Mouse (Mus musculus) lung, postnatal 36 days (tissue): Measurements from ENCODE around the gene Nav1.
A peak's percentile ranks its signal among the peaks of the same experiment; 100 is the strongest.
"Not testable (repeated sequence)": the region's sequence is repeated elsewhere in the genome, so short reads cannot be mapped to it uniquely, and the experiment has no call there.

Experiments used
- DNase-seq: peaks from one replicate; pipeline ENCODE4 v3.0.0; 2022; ENCODE audit warnings: mixed read lengths

Gene Nav1

DNA sequence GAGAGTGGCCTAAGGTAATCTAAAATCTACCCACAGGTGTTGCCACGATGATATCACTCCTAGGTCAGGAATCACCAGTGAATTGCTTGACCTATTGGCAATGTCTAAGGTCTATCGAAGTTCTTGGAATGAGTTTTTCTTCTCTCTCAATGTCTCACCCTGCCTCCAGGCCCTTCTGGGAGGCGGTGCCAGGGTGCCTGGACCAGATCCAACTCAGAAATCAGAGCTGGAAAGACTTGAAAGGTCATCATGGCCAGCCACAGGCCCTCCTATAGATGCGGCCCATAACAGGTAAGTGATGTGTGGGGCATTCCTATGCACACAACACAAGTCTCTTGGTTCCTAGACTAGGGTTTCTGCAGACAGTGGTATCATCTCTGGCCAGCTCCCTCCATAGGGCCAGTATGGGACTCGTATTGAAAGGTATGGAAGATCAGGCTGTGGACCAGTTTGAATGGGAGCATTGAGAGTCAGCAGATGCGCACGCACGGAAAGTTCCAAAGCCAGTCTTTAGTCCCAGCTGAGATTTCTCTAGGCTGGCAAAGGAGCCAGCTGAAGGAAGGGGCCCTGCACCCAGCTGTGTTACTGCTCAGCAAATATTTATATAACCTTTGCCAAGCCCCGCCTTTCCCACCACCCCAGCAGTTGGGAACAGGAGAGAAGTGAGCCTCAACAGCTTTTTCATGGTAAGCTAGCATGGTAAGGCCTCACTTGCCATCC is 92.0 kb downstream of the Nav1 start:
- DNase-seq, result peak; percentile 83

DNA sequence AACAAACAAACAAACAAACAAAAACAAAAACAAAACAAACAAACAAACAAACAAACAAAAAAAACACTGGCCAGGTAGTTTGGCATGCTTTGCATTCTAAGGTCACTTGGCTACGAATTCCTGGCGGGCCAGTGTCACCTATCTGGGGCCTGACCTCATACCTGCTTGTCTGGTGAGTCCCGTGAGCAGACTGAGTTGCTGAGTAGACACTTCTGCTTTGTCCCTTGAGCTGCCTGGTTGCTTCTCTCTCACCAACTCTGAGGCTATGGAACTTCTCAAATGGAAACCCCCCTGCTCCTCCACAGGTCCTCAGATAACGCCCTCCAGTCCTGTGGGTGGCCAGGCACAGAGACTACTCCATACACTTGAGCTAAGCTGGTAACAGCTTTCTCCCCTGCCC is 93.0 kb downstream of the Nav1 start:
- DNase-seq, result no peak

DNA sequence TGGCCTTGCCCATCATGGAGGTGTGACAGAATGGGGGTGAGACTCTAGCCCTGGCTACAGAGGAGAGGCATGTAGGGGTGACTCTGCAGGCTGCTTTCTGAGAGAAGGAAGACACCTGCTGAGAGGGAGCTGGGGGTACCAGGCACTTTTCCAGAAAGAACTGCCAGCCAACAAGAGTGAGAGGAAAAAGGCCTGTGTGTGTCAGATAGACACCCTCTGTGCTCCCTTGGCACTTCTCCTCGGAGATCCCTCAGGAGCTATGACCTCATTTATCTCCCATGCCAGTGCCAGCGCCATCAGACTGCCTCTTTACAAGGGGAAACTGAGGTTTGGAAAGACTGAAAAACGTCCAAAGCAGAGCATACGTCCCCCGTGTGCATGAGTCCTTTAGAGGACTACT is 93.6 kb downstream of the Nav1 start:
- no peak for DNase-seq

DNA sequence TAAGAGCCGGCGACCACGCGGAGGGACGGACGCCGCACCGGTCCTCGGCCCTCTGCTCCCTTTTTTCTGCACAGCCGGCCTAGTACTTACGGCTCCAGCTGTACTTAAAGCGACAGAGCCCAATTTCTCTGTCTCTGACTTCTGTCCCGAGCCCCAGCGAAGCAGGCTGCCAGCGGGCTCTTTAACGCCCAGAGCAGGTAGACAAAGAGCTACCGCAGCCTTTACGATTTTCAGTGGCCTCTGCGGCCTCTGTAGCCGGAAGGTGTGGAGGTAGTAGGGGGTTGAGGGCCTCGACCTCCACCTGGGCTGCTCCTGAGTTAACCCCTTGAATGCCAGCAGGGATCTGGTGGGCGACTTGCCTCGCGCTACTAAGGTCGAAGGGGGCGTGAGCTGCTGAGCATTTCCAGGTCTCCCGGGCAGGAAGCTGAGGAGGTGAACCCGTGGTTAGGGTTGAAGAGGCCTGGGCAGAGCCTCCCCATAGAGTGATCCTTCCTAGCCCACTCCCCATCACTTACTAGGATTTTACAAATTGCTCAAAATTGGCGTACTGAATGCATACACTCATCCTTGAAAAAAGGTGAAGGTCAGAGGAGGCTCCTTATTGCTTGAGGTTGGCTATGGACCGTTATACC is 96.6 kb downstream of the Nav1 start:
- peak; percentile 74 for DNase-seq

DNA sequence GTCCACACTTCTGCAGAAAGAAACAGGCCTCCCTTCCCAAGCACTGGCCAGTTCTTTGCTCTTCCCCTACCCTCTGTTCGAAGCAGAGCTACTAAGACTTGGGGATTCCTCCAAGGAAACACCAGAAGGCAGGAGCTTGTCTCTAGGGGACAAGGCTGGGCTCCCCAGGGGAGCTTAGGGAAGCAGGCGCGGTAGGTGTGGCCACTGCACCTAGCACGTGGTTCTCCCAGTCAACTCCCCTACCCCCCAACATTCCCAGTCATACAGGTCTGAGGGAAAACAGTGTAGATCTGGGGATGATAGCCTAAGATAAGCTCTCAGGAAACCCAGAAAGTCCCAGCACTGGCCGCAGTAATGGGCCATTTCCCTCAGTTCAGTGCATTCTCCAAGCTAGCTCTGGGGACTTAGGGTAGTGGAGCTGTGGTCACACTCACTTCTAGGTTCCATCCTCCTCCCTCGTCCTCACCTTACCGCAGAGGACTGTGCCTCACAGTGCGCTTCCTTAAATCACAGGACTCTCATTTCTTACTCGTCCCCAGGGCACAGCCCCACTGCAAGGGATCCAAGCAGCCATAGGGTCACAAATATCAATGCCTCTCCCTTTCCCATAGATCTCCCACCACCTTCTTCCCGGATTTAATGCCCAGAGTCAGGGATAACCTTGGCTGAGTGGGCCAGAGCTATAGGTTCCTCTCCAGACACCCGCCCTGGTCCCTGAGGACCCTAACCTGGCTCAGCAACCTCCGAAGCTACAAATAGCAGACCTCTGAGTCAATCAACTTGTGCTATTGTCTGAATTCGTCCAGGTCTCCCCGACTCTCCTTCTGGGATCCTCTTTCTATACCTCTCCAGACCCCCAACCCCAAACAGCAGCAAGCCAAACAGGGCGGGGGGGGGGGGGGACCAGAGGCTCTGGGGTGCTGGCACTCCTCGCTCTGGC is 97.7 kb downstream of the Nav1 start:
- no peak for DNase-seq

DNA sequence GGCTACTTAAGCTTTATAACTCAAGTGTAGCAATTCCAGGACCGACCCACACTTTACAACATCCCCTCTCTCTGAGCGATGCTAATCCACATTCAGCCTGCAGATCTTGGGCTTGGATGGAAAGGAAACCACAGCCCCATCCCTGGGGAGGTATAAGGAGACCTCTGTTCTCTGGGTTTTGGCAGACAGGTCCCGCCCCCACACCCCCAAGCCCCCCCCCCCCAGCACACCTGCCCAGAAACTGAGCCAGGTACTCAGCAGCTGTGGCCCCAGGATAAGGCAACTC is 98.8 kb downstream of the Nav1 start:
- no peak for DNase-seq

DNA sequence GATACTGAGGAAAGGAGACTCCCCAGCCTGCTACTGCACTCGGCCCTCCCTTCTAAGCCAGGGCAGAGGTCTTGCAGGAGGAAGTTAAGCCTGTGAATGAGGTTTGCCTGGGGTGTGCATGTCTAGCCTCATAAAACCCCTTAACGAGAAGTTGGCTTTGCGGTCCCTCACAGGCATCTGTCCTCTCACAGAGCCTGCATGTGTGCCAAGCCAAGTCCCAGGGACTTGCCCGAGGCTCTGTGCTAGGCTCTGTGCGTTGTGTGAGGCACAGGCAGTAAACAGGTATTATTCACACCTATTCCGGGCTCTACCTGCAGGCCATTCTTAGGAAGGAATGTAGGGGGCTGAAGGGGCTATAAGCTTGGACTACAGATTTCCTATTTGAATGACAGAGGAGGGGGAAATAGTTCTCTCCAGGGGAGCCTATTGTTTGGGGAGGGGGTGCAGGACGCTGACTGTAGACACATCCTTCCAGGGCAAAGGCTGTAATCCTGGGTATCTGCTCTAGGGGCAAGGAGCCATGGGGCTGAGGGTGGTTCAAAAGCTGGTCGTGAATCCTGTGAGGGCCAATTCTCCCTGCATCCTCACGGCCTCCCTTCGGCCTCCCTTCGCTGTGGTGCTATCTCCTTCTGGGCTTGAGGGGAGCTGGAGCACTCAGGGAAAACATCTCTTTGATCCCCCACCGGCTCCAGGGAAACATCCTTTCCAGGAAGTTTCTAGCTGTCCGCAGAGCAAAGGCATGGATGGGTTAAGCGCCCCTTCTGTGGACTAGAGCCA is 99.3 kb downstream of the Nav1 start:
- no peak for DNase-seq

DNA sequence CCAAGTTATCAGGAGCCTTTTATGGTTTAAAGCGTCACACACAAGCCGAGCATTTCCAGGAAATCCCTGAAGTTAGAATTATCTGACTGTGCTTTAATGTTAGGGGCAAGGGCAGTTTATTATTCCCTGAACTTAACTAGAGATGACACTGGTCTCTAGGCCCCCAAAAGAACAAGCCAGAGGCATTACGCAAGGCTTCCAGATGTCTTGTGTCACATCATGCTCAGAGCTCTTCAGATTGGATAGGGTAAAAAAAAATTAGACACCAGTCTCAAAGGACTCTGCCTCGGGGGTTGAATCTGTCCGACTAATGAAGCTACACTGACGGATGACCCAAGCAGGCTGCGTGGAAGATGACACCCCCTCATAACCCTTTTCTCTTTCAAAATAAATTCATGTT is 101.6 kb downstream of the Nav1 start:
- peak; percentile 55 for DNase-seq

DNA sequence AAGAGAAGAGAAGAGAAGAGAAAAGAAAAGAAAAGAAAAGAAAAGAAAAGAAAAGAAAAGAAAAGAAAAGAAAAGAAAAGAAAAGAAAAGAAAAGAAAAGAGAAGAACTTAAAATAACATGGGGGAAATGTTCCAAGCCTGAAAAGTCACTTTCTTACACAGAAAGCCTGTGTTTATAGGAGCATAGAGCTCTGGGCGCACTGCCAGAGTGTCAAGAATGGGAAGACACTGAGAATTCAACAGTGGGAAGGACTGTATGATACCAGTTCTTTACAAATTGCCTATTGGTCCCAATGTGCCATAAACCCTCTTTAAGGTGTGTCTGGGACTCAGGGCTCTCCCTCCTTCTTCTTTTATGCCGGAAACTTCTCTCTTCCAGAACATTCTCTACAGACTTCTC is 103.7 kb downstream of the Nav1 start:
- DNase-seq, result peak; percentile 63

DNA sequence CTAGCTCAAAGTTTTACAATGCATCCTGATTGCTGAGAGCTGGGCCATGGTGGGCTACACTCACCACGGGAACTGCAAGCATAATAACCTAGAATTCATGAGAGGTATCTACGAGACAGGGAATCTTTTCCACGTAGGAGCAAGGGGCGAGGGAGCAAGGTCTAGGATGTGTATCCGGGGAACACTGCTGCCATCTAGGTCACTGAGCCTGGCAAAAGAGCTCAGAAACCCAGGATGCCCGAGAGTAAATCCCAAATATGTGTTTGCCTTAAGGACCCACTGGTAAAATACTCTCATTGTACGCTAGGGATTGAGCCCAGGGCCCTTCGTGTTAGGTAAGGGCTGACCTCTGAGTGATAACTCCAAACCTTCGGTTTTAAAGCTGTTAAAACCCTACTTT is 104.3 kb downstream of the Nav1 start:
- DNase-seq, result no peak

DNA sequence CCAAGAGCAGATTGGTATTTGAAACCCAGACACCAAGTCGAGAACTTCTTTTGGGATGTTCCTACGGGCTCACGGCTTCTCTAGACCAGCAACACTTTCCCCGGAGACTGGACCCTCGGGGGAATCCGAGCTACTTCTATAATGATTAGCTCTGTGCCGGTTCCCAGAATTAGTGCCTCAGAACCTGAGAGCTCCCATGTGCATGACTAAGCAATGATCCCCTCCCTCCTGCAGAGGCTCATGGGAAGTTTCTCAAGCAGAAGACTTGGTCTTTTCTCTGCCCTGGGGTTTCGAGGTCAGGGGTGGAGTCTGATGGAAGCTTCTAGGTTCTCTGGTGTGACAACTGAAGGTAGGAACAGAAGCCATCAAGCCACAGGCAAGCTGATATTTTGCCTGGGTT is 105.0 kb downstream of the Nav1 start:
- DNase-seq, result no peak

DNA sequence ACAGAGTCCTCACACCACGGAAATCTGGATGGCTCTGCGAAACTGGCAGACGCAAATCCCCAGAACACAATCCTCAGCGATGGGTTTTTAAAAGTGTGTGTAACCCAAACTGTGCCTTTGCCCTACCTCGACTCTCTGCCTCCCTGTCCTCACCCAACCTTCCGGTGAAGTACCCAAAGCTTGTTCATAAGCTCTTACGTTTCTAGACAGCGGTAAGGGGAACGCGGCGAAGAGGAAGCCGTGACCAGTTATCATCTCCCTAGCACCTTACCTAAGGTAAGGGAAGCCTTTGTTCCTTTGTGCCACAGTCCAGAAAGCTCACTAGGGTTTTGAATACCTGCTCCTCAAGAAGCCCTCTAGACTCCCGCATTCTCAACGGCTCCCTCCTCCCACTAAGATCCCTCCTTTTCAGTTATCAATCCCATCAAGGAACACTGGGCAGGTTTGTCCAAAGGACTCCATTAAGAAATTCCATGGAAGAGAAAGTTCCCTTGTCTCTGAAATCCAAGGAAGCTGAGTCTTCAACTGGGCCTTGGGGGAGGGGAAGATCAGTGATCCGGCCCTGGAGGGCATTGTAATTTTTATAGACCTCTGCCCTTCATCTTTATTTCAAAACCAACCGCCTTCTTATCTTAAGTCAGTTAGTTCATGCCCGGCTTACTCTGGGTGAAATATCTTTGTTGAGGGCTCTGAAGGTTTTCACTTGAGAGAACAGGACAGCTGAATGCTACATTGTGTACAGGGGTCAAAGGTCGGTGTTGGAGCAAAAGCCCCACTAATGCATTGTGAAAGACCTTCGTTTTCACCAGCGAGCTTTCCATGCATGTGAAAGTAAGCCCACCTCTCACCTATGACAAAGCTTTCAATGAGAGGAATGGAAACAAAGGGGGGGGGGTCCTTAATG is 108.4 kb downstream of the Nav1 start:
- DNase-seq, result no peak

DNA sequence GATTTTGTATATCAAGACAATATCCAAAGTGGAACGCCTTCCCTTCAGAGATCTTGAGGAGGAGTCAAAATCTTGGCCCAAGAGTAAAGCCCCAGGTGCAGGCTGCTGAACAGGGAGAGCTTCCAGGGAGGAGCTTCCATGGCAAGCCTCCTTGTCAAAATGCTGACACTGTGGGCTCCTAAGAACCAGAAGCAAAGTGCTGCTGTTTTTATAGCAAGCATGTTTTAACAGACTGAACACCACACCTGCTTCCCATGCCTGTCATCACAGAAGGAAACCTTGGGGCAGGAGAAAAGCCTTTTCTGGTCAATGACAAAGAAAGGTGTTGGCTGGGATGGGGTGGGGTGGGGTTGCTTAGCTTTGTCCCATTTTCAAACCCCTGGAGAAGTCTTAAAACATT is 112.0 kb downstream of the Nav1 start:
- no peak for DNase-seq

DNA sequence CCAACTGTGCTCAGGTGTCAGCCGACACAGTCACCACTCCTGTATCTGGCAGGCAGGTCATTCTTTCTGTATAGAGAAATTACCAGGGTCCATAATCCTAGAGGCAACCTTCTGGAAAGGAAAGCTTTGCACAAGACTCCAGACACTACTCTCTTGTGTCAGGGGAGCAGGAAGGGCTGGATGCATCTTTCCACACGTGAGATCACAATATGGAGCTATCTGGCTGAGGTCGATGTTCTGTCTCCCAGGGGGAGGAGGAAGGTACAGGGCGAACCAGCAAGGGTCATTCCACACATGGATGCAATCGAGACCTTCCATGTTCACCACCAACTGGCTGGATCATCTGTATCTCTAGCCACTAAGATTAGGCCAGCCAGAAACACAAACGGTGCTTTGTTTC is 113.2 kb downstream of the Nav1 start:
- no peak for DNase-seq

DNA sequence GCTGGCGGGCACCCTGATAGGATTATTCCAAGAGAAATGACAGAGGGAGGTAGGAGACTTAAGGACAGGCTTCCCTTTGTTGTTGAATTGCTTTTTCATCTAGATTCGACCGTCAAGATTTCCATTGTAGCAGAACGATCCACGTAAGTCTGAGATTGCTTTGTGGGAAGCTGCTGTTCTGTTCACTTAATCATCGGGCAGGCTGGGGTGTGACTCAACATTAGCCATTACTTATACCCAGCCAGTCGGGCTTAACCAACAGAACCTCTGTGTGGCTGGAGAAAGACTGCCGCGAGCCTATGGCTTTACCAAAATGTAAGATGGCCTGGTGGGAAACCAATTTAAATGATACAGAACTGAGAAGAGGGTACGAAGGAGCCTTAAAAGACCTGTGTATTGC is 114.7 kb downstream of the Nav1 start:
- DNase-seq, result no peak

DNA sequence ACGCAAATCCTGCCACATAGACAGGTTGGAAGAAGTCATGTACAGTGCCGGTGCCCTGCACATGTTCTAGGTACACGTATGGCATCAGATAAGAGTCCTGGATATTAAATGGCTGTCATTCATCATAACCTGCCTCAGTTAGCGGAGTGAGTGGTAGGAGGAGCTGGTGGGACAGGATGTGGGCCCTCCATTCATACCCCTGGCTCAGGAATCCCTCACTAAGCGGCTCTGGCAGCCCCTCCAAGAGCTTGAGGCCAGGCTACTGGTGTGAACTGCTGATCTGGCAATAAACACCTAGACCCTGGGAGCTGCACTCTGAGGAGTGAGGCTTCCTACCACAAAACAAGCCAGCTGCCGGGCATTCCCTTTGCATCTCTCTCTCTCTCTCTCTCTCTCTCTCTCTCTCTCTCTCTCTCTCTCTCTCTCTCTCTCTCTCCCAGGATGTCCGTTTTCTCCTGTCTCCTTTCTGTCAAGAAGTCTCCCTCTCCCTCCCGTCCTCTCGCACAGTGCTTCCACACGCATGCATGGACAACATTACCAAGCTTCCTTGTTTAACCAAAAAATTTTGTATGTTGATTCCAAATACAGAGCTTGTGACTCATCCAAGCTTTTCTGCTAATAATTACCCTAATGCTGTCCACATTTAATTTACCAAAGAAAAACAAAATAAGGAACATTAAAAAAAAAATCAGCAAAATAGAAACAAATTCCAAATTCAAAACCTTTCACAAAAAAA is 116.0 kb downstream of the Nav1 start:
- DNase-seq, result no peak

DNA sequence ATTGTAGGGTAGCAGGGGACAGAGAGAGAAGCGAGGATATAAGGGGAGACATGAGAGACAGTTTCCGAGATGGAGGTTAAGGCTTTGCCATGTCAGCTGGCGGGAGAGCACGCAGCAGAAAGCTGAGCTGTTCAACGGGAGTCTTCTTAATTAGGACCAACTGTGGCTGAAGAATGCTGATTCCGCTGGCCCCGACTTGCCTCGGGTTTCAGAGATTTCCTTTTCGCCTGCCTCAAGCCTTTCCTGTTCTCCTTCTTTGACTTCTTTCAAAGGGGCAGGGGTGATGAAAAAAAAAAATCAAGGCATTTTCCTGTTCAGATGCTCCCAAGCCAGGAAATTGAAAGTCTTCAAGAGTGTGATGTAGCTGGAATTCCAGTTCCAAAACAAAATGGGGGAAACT is 118.2 kb downstream of the Nav1 start:
- no peak for DNase-seq

DNA sequence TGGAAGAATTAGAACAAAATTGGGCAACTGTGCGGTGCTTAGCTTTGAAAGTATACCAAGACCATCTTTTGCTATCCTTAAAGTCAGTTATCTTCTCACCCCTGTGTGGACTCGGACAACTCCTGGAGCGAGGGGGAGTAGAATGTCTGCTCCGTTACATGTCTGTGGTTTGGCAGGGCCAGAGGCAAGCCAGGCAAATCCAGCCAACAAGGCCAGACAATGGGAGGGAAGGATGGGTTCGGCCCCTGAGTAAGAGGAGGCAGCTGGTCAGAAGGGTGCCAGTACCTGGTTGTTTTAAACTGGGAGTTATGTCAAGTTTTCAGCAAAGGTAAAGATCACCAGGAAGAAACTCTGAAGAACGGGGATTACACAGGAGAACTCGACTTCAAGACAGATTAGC is 121.9 kb downstream of the Nav1 start:
- DNase-seq, result no peak

DNA sequence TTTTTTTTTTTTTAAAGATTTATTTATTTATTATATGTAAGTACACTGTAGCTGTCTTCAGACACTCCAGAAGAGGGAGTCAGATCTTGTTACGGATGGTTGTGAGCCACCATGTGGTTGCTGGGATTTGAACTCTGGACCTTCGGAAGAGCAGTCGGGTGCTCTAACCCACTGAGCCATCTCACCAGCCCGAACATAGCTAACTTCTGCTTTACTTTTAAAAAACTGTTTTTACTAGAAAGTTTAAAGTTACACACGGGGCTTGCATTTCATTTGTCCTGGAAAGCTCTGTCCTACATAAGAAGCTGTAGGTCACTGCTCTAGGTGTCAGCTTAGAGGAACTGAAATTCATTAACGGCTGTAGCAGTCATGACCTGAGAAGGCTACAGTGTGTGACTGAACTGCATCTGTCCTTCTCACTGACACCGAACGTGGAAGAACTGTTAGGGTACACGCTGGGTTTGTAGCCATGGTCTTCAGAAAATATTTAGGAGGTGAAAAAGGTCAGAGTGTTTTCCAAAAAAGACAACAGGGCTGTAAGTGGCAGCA is 122.5 kb downstream of the Nav1 start:
- not testable (repeated sequence) for DNase-seq

DNA sequence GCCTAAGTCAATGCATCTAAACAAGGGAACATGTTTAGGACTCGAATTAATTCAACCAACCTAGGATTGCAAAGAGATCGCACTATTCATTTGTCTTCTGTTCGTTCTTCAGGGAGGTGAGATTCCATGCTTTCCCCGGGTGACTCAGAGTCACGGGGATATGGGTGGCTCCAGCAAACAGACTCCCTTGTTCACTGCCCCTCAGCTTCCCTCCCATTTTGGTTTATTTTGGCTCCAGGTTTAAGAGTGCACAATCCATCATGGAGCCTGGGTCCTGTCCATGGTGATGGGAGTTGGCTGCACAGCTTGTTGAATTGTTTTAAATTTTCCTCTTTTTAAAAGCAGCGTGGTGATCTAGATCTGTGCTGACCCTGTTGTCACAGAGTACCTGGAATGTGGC is 123.1 kb downstream of the Nav1 start:
- no peak for DNase-seq

DNA sequence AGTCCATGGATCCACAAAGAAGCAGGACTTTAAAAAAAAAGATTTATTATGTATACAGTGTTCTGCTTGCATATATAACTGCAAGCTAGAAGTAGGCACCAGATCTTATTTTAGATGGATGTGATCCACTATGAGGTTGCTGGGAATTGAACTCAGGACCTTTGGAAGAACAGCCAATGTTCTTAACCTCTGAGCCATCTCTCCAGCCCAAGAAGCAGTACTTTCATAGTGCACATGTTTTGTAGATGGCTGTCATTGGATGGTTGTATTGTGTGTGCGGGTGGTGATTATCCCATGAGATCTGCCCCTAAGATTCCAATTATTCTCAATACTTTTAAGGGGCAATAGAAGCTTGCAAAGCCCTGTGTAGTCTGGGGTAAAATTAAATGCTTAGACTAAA is 124.4 kb downstream of the Nav1 start:
- DNase-seq, result no peak
